Mouse (Mus musculus): ENCODE data around the gene Zcchc3.
"Not testable (repeated sequence)": the region's sequence is repeated elsewhere in the genome, so short reads cannot be mapped to it uniquely, and the experiment has no call there.

Gene Zcchc3

GRCm38 (mm10) chr2:152414591-152415165 is at the start of gene Zcchc3:
Zcchc3 (minus strand) TSS chr2:152415027.
- in situ Hi-C loops (cut with MboI, MseI): no loop called here

DNA sequence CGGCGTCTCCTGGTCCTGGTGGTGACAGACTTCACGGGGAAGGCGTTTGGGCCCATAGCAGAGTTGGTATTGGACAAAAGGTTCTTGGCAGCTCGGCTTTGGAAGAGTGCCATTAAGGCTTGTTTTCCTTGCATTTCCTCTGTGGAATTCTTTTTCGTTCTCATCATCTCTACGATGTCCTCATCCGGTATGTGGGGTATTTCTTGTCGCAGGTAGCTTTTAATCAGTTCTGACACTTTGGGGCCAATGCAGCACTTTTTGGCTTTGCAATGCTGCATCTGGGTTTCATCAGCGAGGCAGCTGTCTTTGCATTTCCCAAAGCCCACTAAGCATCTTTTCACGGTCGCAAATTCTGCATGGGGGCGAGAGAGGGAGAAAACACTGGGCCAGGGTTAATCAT is 44.4 kb upstream of the Zcchc3 start:
- in situ Hi-C loops (cut with MboI, MseI): no loop called here

DNA sequence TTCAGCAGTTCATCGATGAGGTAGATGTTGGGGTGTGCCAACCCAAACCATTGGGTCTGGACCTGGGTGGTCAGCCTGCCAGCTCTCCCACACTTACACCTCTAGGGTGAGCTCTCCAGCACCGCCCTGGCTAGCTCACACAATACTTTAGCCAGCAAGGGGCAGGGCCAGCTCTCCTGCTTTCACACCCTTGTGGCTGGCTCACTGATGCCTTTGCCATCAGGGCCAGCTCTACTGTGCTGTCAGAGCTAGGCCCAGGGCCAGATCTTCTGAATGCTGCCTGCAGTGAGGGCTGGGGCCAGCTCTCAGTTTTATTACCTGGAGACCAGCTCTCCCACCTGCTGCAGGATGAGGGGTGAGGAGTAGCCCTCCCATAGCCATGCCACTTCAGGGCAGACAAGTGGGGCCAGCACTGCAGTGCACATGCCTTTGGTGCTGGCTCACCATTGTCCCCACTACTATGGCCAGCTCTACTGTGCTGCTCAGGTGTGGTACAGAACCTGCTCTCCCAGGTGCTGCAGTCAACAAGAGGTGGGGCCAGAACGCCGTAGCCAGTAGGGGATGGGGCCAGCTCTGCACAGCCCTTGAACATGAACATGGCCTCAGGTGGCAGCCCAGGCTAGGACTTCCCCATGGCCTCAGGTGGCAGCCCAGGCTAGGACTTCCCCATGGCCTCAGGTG is 37.4 kb upstream of the Zcchc3 start:
- in situ Hi-C loops (cut with MboI, MseI): no loop called here

DNA sequence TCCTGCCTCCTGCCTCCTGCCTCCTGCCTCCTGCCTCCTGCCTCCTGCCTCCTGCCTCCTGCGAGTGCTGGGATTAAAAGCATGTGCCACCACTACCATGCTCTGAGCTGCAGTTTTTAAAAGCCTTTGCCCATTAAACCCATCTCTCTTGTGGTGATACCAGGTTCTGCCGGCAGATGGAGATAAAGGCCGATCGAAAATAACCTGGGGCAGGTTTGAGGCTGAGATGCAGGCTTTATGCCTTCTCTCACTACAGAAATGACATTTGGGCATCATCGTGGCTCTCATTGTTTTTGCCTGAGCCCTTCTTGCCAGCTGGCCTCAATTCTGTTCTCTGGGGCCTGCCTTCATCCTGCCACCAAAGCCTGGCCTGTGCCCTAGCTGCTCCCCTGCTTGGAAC is 35.4 kb upstream of the Zcchc3 start:
- in situ Hi-C loops (cut with MboI, MseI): no loop called here

DNA sequence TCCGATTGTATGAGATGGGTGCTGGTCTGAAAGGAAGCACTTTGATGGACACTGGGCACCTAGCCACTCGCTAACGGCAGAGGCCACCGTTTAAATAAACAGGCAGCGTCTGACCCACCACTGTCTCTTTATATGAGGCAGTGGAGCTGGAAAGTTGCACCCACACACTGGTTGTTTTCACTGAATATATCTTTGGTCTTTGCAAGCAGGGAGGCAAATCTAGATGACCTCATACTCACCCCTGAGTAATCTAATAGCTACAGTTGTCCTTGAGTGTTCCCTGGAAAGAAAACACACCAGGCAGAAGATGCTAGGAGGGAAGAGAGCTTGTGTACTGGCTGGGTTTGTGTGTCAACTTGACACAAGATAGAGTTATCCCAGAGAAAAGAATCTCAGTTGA is 32.6 kb upstream of the Zcchc3 start:
- in situ Hi-C loops (cut with MboI, MseI): no loop called here

GRCm38 (mm10) chr2:152446642-152447041 is 31.8 kb upstream of the Zcchc3 start:
- in situ Hi-C loops (cut with MboI, MseI): no loop called here

GRCm38 (mm10) chr2:152443281-152443680 is 28.5 kb upstream of the Zcchc3 start:
- in situ Hi-C loops (cut with MboI, MseI): no loop called here

DNA sequence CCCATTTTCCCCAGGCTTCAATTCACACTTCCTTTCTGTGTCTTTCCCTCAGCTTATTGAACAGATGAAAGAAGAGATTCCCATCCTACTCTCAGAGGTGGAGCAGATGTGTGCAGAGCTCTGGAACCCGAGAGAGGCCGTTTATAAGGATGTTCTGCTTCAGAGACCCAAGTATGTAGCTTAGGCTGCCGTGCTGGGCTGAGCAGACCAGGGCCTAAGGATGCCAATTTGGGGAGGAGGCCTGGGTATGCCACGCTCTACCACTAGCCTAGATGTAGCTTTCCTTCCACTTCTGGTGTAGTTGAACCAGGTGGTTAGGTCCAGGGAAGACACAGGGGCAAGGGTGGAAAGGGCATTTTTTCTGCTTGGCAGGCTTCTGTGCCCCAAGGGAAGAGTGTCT is 27.5 kb upstream of the Zcchc3 start:
- in situ Hi-C loops (cut with MboI, MseI): no loop called here

DNA sequence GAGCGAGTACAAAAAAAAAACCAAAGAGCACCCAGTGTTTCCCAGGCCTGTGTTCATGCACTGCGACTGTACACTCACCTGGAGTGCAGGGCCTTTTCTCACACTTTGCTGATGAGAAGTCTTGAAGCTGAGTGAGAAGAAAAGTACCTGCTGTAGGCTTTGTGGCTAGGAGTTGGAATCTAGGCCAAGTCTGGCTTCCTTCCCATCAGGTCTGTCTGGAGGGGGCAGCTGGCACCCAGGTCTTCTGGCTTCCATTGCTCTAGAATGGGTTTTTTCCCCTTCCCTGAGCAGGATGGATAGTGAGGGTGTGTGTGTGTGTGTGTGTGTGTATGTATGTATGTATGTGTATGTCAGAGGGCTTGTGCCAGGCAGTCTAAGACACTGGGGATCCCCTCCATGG is 25.0 kb upstream of the Zcchc3 start:
- in situ Hi-C loops (cut with MboI, MseI): no loop called here

DNA sequence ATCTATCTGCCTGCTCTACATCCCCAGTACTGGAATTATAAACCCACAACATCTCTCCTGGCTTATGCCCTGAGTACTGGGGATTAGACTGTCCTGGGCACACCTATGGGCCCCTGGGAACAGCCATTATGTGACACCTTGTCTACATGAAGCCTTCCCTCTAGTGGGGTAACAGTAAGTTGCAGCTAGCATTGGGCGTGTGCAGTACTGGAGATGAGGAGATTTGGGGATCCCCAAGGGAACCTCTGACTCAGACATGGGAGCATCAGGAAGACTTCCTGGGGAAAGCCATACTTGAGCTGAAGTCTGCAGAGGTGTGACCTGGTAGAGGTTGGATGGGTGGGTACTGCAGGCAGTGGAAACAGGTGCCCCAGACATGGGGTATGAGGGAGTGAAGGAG is 24.1 kb upstream of the Zcchc3 start:
- in situ Hi-C loops (cut with MboI, MseI): no loop called here

- in situ Hi-C loops (cut with MboI, MseI): no loop called here
Observed at GRCm38 (mm10) chr2:152436983-152437860, 22.4 kb upstream of the Zcchc3 start.

- in situ Hi-C loops (cut with MboI, MseI): no loop called here
Observed at GRCm38 (mm10) chr2:152436405-152436901, 21.6 kb upstream of the Zcchc3 start.

DNA sequence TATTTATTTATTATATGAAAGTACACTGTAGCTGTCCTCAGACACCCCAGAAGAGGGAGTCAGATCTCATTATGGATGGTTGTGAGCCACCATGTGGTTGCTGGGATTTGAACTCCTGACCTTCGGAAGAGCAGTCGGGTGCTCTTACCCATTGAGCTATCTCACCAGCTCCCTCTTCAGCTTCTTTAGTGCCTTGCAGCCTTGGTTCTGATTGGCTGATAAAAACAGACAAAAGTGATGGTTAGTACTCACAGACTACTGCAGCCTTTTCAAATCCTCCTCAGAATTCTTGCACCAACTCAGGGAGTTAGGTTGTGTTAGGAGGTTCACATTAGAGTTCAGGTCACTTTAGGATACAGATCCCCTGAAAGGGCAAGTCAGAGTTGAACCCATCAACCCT is 13.7 kb upstream of the Zcchc3 start:
- in situ Hi-C loops (cut with MboI, MseI): not testable (repeated sequence)

GRCm38 (mm10) chr2:152427493-152427892 is 12.7 kb upstream of the Zcchc3 start:
- in situ Hi-C loops (cut with MboI, MseI): no loop called here

DNA sequence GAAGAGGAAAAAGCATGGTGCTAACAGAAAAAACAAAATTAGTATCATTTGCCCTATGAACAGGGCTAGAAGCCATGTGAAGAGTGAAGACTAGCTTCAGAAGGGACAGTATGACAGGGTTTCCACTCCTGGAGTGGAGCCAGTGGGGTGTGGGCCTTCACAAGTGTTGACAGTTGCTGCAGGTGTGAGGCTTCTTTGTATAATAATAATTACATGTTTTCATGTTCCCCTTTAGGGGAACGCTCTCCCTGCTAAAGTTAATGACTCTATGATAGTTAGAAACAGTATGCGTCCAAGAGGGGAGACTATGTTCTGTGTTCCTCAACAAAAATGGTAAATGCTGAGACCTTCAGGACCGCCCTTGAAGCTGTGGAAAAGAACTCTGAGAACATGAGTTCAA is 959 bp upstream of the Zcchc3 start:
- in situ Hi-C loops (cut with MboI, MseI): no loop called here

DNA sequence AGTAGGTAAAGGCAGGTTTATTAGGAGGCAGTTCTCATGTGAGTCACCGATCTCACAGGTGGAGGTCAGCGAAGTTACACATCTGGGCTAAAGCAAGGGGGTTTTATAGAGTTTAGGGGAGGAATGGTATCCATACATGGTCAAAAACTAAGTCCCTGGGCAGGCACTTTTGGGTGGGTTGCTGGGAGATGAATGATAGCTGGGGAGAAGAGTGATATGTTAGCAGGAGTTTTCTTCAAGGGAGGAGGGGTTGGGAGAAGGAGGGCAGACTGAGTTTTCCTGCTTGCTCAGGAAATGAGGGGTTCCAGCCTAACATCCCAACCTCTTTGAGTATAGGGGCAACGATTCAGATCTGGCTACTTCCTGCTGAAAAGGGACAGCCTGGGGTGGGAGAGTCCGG is 460 bp upstream of the Zcchc3 start, which contains the start of gene 6820408C15Rik:
Gene 6820408C15Rik, plus strand, starts transcription at position 301 of the 400 bp plus-strand sequence.
- in situ Hi-C loops (cut with MboI, MseI): no loop called here

- in situ Hi-C loops (cut with MboI, MseI): no loop called here
Observed at GRCm38 (mm10) chr2:152413765-152414584, 852 bp downstream of the Zcchc3 start.

GRCm38 (mm10) chr2:152413158-152413764 is 1.6 kb downstream of the Zcchc3 start:
- in situ Hi-C loops (cut with MboI, MseI): no loop called here

DNA sequence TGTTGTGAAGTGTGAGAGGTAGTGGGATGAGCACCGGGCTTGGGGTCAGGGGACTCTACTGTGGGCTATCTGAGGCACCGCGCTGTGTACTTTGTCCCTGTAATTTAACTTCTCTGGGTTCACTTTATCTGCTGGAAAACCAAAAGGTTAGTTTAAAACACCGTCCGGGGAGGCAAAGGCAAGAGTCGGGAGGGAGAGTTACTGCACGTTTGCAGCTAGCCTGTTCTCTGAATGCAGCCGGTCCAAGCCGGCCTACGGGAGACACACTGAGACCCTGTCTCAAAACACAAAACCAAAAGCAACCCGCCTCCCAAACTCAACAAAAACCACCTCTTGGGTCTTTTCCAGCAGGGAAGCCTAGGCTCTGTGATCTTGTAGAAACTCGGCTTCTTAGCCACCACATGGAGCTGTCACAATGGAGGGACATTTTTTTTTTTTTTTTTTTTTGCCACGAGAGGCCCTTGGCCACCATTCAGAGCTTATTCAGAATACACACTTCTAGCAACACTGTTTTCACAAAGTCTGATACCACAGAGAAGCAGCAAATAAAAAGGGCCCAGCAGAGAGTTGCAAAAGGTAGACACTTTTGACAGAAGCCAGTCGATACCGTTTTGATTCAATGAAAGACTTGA is 2.2 kb downstream of the Zcchc3 start:
- in situ Hi-C loops (cut with MboI, MseI): no loop called here

GRCm38 (mm10) chr2:152411471-152411870 is 3.4 kb downstream of the Zcchc3 start:
- in situ Hi-C loops (cut with MboI, MseI): no loop called here

GRCm38 (mm10) chr2:152410971-152411371 is 3.9 kb downstream of the Zcchc3 start:
- in situ Hi-C loops (cut with MboI, MseI): no loop called here
